ENCODE assay signal across 9 mouse cellular contexts in the genomic region with DNA sequence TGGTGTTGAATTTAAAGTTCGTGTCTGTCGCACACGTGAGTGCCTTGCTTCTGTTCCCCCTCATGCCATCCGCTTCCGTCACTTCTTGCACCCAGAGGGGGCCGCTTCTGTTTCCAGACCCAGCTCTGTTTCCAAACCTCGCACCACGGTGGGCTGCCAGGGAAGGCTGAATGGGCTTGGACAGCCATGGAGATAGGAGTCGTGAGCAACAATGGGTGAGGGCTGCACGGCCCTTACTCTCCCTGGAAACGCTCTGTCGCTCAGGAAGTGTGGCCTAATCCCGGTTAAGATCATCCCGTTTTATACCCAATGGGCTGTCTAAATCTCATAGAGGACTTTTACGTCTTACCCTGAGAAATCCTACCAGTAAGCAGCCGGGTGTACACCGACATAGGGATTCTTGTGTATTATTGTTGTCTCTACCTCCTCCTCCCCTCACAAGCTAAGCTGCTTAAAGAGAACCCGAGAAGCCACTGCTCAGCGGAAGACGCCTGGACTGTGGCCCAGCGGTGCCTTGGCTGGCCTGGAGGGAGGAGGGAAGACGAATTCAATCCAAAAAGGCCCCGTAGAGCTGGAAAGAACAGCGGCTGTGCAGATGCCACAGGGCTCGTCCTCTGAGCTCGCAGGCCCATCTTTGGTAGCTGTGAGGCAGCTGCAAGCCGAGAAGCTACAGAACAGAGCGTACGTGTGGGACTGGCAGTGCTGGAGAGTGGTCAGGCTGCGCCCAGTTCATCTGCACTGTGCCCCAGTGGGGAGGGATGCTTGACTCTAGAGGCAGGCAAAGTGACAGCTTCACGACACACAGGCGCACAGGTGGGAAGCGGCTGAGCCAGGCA. TPM values are rescaled to one million over a fixed set of nuclear protein-coding genes. Genes with fewer than 3 reads are reported as not detected.
DNase-seq lines count a peak whose midpoint lies in the region; ATAC-seq and TF ChIP-seq lines count a peak whose summit lies in the region.
"Had no signal": no experiment of that assay in that cellular context is flagged by ENCODE, and none has a peak within 500 bp of the region (broad histone marks: within the 10 kb centered on the region; RNA-seq: fewer than 3 reads in every experiment).

No protein-coding gene starts in this region.

- peak overlapping the region; percentile 43 for H3K4me2 ChIP-seq in midbrain, embryonic 12.5 days (replicated peaks)

- H3K27me3 ChIP-seq in kidney, adult 2 months (replicated peaks; ENCODE audit: control insufficient read depth, insufficient read depth, low read length) = no peaks in the 10 kb centered on the region
- H3K27me3 ChIP-seq in midbrain, embryonic 12.5 days = peaks cover 32% of the 10 kb centered on the region
- H3K27me3 ChIP-seq: Patski had no signal

- H3K9me3 ChIP-seq in midbrain, embryonic 12.5 days = no peaks in the 10 kb centered on the region

- H3K4me3 ChIP-seq in kidney, adult 2 months (ENCODE audit: insufficient read depth, low read depth, low read length) = no peak overlapping the region
- H3K4me3 ChIP-seq in midbrain, embryonic 12.5 days = peak overlapping the region; percentile 6; the same call in 1 of the 2 replicates

- peak; percentile 35 for DNase-seq in kidney, postnatal 14 days
- no peak for DNase-seq in kidney, adult 2 months
- DNase-seq in cerebellum, postnatal 25 days = peak; percentile 41 to 52
- DNase-seq in gastrocnemius, adult 8-10 months (ENCODE audit: low spot score in 2 of 2) = peak; percentile 20 to 45
- DNase-seq in thymus, postnatal 0 days (ENCODE audit: low spot score) = no peak

- TF ChIP-seq POLR2A in kidney, adult 2 months (IDR thresholded peaks at IDR 0.05; ENCODE audit: low read depth, low read length) = no peak

- H3K4me1 ChIP-seq in kidney, adult 2 months (ENCODE audit: control insufficient read depth, insufficient read depth, low read length) = peaks cover 7% of the 10 kb centered on the region
- H3K4me1 ChIP-seq in midbrain, embryonic 12.5 days = peaks cover 39% of the 10 kb centered on the region

- H3K36me3 ChIP-seq in kidney, adult 2 months (ENCODE audit: control insufficient read depth, insufficient read depth, low read length) = no peaks in the 10 kb centered on the region
- H3K36me3 ChIP-seq in midbrain, embryonic 12.5 days = no peaks in the 10 kb centered on the region

- peak overlapping the region; percentile 7 for H3K9ac ChIP-seq in midbrain, embryonic 12.5 days (replicated peaks)

- no peak for TF ChIP-seq CTCF in kidney, adult 2 months (conservative IDR thresholded peaks at IDR 0.05; ENCODE audit: insufficient read depth, insufficient read length, low read depth, low read length)

- H3K27ac ChIP-seq in kidney, adult 2 months (ENCODE audit: insufficient read depth, low read depth, low read length) = no peak overlapping the region
- H3K27ac ChIP-seq in midbrain, embryonic 12.5 days (replicated peaks) = peak overlapping the region; percentile 71

- whole genome bisulfite sequencing in kidney, adult 2 months = 76% methylated on average over 33 of the region's 33 CpGs
- 16% methylated on average over 33 of the region's 33 CpGs for WGBS in midbrain, embryonic 12.5 days

- ATAC-seq in midbrain, embryonic 12.5 days (ENCODE audit: low FRiP score, low read depth) = peak; percentile 92
- ATAC-seq in megakaryocyte progenitor cell, adult 5-6 weeks (replicated peaks; ENCODE audit: poor library complexity) = no peak
- ATAC-seq in megakaryocyte, adult 5-6 weeks (ENCODE audit: poor library complexity, severe bottlenecking) = no peak

RNA-seq across cellular contexts. Expression of gene Alg14, which starts 58.0 kb away (rescaled TPM):
- 19.8 and 22.9 TPM in 2 replicates for polyA plus RNA-seq in kidney, adult 2 months (2012; rRNA removed)
- 1 to 10 TPM; 5.2 to 9.5 (median 6.4) TPM for total RNA-seq in gastrocnemius, adult 8-10 months (2022)
- polyA plus RNA-seq in midbrain, embryonic 12.5 days (2016; fragmentation: Nextera tagmentation; extraction: Ambion mirVana) = 31.0 and 33.8 TPM in 2 replicates
- 24.3 and 28.1 TPM in 2 replicates for polyA plus RNA-seq in thymus, postnatal 0 days (2015; fragmentation: Nextera tagmentation; extraction: Ambion mirVana)
- 16.0 and 24.2 TPM in 2 replicates for total RNA-seq in megakaryocyte progenitor cell, adult 5-6 weeks (2015)
- 12.2 and 16.5 TPM in 2 replicates for total RNA-seq in megakaryocyte progenitor cell, adult 5-6 weeks (2017)
- 21.9 and 26.9 TPM in 2 replicates for total RNA-seq in megakaryocyte, adult 5-6 weeks (2015)
- 7.8 and 18.7 TPM in 2 replicates for total RNA-seq in megakaryocyte, adult 5-6 weeks (2017)

Comparison
In these comparisons a context has a peak if more than half of its experiments do, and no peak if none do; other contexts are left out.
1. DNase-seq: peak in kidney, postnatal 14 days (single experiment), cerebellum, postnatal 25 days (2 of 2) and gastrocnemius, adult 8-10 months (2 of 2); none in kidney, adult 2 months (single experiment) and thymus, postnatal 0 days (single experiment).